Mouse (Mus musculus): ENCODE measurements at regions not wholly inside any gene's neighbourhood (a gene's known extent, or its start where the extent isn't known, plus 50 kb on each side); places are given as distances from the start of the nearest gene placed in this dataset.
A peak's percentile ranks its signal among the peaks of the same experiment; 100 is the strongest.
"Not testable (repeated sequence)": the region's sequence is repeated elsewhere in the genome, so short reads cannot be mapped to it uniquely, and the experiment has no call there.

GRCm38 (mm10) chr3:54570501-54570900 is 122.1 kb upstream of the Supt20 start:
- Histone ChIP-seq H3K9me3 (replicated peaks; ENCODE audit: control insufficient read depth, low read length) (no peaks in the 10 kb centered on the region), H3K27me3 (ENCODE audit: control insufficient read depth, insufficient read depth, low read length) (no peaks in the 10 kb centered on the region), H3K36me3 (replicated peaks; ENCODE audit: control insufficient read depth, insufficient read depth, low read depth, low read length) (no peaks in the 10 kb centered on the region), H3K4me3 (ENCODE audit: low read depth, low read length) (no peak overlapping the region), H3K4me2 (ENCODE audit: low read depth, low read length) (no peak overlapping the region), H3K27ac (replicated peaks; ENCODE audit: low read depth, low read length) (no peak overlapping the region), H3K9ac (replicated peaks; ENCODE audit: low read length) (no peak overlapping the region), H3K4me1 (ENCODE audit: control insufficient read depth, insufficient read depth, low read length) (no peaks in the 10 kb centered on the region)
- WGBS = 73% methylated on average over 8 of the region's 8 CpGs
- ATAC-seq (replicated peaks; ENCODE audit: insufficient number of reproducible peaks, low FRiP score, low TSS enrichment, low read depth) (no peak), DNase-seq (ENCODE audit: low spot score) (no peak)

GRCm38 (mm10) chr3:54577851-54578250 is 114.8 kb upstream of the Supt20 start:
- WGBS = 91% methylated on average over 5 of the region's 5 CpGs
- Histone ChIP-seq H3K9ac (replicated peaks; ENCODE audit: low read length) (no peak overlapping the region), H3K4me2 (ENCODE audit: low read depth, low read length) (no peak overlapping the region), H3K36me3 (replicated peaks; ENCODE audit: control insufficient read depth, insufficient read depth, low read depth, low read length) (no peaks in the 10 kb centered on the region), H3K9me3 (replicated peaks; ENCODE audit: control insufficient read depth, low read length) (no peaks in the 10 kb centered on the region), H3K4me3 (ENCODE audit: low read depth, low read length) (no peak overlapping the region), H3K27me3 (ENCODE audit: control insufficient read depth, insufficient read depth, low read length) (no peaks in the 10 kb centered on the region), H3K4me1 (ENCODE audit: control insufficient read depth, insufficient read depth, low read length) (no peaks in the 10 kb centered on the region), H3K27ac (replicated peaks; ENCODE audit: low read depth, low read length) (no peak overlapping the region)
- no peak for DNase-seq (ENCODE audit: low spot score)
- ATAC-seq (replicated peaks; ENCODE audit: insufficient number of reproducible peaks, low FRiP score, low TSS enrichment, low read depth) = no peak

GRCm38 (mm10) chr3:54579425-54579824 is 113.2 kb upstream of the Supt20 start:
- Histone ChIP-seq H3K9ac (replicated peaks; ENCODE audit: low read length) (no peak overlapping the region), H3K4me2 (ENCODE audit: low read depth, low read length) (no peak overlapping the region), H3K4me1 (ENCODE audit: control insufficient read depth, insufficient read depth, low read length) (no peaks in the 10 kb centered on the region), H3K27me3 (ENCODE audit: control insufficient read depth, insufficient read depth, low read length) (no peaks in the 10 kb centered on the region), H3K4me3 (ENCODE audit: low read depth, low read length) (no peak overlapping the region), H3K36me3 (replicated peaks; ENCODE audit: control insufficient read depth, insufficient read depth, low read depth, low read length) (no peaks in the 10 kb centered on the region), H3K9me3 (replicated peaks; ENCODE audit: control insufficient read depth, low read length) (no peaks in the 10 kb centered on the region), H3K27ac (replicated peaks; ENCODE audit: low read depth, low read length) (no peak overlapping the region)
- DNase-seq (ENCODE audit: low spot score) (no peak), ATAC-seq (replicated peaks; ENCODE audit: insufficient number of reproducible peaks, low FRiP score, low TSS enrichment, low read depth) (no peak)
- WGBS = 88% methylated on average over 2 of the region's 2 CpGs

DNA sequence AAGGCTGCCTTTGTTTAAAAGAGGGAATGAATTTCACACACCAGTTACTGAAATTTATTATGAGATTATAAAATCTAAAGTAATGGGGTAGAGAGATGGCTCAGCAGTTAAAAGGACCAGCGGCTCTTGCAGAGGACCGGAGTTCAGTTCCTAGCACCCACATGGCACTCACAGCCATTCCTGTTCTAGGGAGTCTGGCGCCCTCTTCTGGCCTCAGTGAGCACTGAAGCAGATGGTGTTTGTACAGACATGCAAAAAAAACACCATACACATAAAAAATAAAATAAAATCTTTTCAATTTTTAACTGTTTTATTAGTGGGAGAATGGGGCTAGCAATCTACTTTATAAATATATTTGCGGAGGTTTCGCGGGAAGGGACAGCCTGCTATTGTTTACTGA is 112.3 kb upstream of the Supt20 start:
- no peak overlapping the region for H3K9ac ChIP-seq (replicated peaks; ENCODE audit: low read length)
- H3K27me3 ChIP-seq (ENCODE audit: control insufficient read depth, insufficient read depth, low read length) = no peaks in the 10 kb centered on the region
- H3K36me3 ChIP-seq (replicated peaks; ENCODE audit: control insufficient read depth, insufficient read depth, low read depth, low read length) = no peaks in the 10 kb centered on the region
- no peaks in the 10 kb centered on the region for H3K9me3 ChIP-seq (replicated peaks; ENCODE audit: control insufficient read depth, low read length)
- H3K27ac ChIP-seq (replicated peaks; ENCODE audit: low read depth, low read length) = no peak overlapping the region
- H3K4me2 ChIP-seq (ENCODE audit: low read depth, low read length) = no peak overlapping the region
- H3K4me3 ChIP-seq (ENCODE audit: low read depth, low read length) = no peak overlapping the region
- WGBS = 95% methylated on average over 6 of the region's 6 CpGs
- ATAC-seq (replicated peaks; ENCODE audit: insufficient number of reproducible peaks, low FRiP score, low TSS enrichment, low read depth) (no peak), DNase-seq (ENCODE audit: low spot score) (no peak)
- no peaks in the 10 kb centered on the region for H3K4me1 ChIP-seq (ENCODE audit: control insufficient read depth, insufficient read depth, low read length)

- H3K36me3 ChIP-seq (replicated peaks; ENCODE audit: control insufficient read depth, insufficient read depth, low read depth, low read length); H3K9ac ChIP-seq (replicated peaks; ENCODE audit: low read length); DNase-seq (ENCODE audit: low spot score); ATAC-seq (replicated peaks; ENCODE audit: insufficient number of reproducible peaks, low FRiP score, low TSS enrichment, low read depth); H3K27me3 ChIP-seq (ENCODE audit: control insufficient read depth, insufficient read depth, low read length); H3K9me3 ChIP-seq (replicated peaks; ENCODE audit: control insufficient read depth, low read length); H3K4me3 ChIP-seq (ENCODE audit: low read depth, low read length); H3K27ac ChIP-seq (replicated peaks; ENCODE audit: low read depth, low read length); H3K4me2 ChIP-seq (ENCODE audit: low read depth, low read length); H3K4me1 ChIP-seq (ENCODE audit: control insufficient read depth, insufficient read depth, low read length): not testable (repeated sequence)
- WGBS = 88% methylated on average over 9 of the region's 10 CpGs
Measured at GRCm38 (mm10) chr3:54585781-54586180, 106.8 kb upstream of the Supt20 start.

DNA sequence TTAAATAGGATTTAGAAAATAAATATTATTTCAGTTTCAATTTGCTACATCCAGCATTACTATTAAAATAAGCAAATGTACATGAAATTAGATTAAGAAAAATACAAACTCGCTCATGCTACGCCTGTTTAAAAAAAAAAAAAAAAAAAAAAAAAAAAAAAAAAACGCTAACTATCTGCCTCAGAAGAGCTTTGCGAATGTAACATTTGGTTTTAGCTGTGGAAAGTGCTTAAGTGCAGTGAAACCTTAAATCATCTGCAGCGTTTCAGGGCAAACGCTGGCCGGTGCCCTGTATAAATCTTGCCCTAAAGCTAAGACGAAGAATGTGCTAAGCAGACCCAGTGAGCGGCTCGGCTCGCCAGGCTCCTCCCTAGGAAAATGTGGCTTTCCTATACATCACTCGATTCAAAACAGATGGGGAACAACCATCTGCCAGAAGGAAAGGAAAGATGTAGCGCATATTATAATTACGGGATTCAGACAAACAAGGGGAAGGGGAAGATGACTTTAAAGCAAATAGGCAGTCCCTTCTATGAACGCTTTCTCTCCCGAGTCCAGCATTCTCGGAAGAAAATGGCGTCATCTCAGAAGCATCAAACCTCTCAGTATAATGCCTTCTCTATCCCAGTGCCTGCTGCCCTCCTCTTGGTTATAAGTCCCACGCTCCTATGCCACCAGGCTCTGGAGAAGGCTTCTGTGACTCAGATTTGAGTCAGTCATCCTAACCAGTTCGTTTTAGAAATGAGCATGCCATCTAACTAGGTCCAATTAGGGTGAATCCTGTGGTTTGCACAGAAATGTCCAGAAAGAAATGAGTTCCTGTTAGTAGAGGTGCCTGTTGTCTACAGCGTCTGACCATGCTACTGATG is 105.2 kb upstream of the Supt20 start:
- 45% methylated on average over 21 of the region's 21 CpGs for WGBS
- H3K36me3 ChIP-seq (replicated peaks; ENCODE audit: control insufficient read depth, insufficient read depth, low read depth, low read length) = no peaks in the 10 kb centered on the region
- H3K4me1 ChIP-seq (ENCODE audit: control insufficient read depth, insufficient read depth, low read length) = no peaks in the 10 kb centered on the region
- H3K4me3 ChIP-seq (ENCODE audit: low read depth, low read length) = no peak overlapping the region
- DNase-seq (ENCODE audit: low spot score) (peak; percentile 84), ATAC-seq (replicated peaks; ENCODE audit: insufficient number of reproducible peaks, low FRiP score, low TSS enrichment, low read depth) (0 out of 2 replicates have a peak, but pooled peaks have one; percentile 59)
- no peak overlapping the region; the same call in 1 of the 2 replicates for H3K27ac ChIP-seq (replicated peaks; ENCODE audit: low read depth, low read length)
- H3K9me3 ChIP-seq (replicated peaks; ENCODE audit: control insufficient read depth, low read length) = no peaks in the 10 kb centered on the region
- no peaks in the 10 kb centered on the region for H3K27me3 ChIP-seq (ENCODE audit: control insufficient read depth, insufficient read depth, low read length)
- no peak overlapping the region for H3K9ac ChIP-seq (replicated peaks; ENCODE audit: low read length)
- peak overlapping the region; percentile 20; the same call in 1 of the 2 replicates for H3K4me2 ChIP-seq (ENCODE audit: low read depth, low read length)

DNA sequence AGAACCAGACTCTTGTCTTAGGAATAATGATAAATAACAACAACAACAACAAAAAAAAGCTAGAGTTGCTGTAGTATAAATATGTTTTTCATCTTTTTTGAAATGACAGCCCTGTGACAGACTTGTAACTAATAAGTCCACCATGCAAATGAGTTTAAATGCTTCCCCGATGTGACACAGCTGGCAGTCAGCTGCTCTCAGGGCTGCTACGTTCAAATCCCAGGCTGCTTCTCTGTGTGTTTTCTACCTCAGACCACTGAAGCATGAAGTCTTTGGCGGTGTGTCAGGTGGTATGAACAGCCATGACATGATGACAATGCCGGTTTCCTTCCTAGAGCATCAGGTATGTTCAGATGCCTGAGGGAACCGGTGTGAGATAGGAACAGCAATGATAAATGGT is 104.4 kb upstream of the Supt20 start:
- Histone ChIP-seq H3K27me3 (ENCODE audit: control insufficient read depth, insufficient read depth, low read length) (no peaks in the 10 kb centered on the region), H3K36me3 (replicated peaks; ENCODE audit: control insufficient read depth, insufficient read depth, low read depth, low read length) (no peaks in the 10 kb centered on the region), H3K9me3 (replicated peaks; ENCODE audit: control insufficient read depth, low read length) (no peaks in the 10 kb centered on the region), H3K9ac (replicated peaks; ENCODE audit: low read length) (no peak overlapping the region), H3K4me2 (ENCODE audit: low read depth, low read length) (no peak overlapping the region), H3K27ac (replicated peaks; ENCODE audit: low read depth, low read length) (no peak overlapping the region), H3K4me1 (ENCODE audit: control insufficient read depth, insufficient read depth, low read length) (no peaks in the 10 kb centered on the region), H3K4me3 (ENCODE audit: low read depth, low read length) (no peak overlapping the region)
- ATAC-seq (replicated peaks; ENCODE audit: insufficient number of reproducible peaks, low FRiP score, low TSS enrichment, low read depth) (no peak), DNase-seq (ENCODE audit: low spot score) (peak; percentile 36)
- 64% methylated on average over 5 of the region's 5 CpGs for whole genome bisulfite sequencing

DNA sequence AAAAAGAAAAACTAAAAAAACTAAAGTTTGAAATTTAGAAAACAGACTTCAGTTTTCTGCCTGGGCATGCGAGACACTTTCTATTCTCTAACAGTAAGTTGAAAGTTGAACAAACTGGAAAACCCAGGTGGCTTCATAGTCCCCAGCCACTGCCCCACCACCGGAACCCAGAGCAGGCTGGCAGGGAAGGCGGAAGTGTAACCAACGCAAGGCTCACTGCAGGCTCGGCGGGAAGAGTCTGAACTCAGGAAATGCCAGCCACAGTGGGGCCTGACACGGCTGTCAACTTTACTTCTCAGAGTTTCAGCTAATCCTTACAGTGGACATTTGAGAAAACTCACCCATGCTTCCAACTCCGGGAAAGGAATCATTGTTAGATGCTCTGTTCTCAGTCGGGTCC is 102.6 kb upstream of the Supt20 start:
- WGBS = 59% methylated on average over 9 of the region's 9 CpGs
- ATAC-seq (replicated peaks; ENCODE audit: insufficient number of reproducible peaks, low FRiP score, low TSS enrichment, low read depth) (no peak), DNase-seq (ENCODE audit: low spot score) (no peak)

More for the DNA sequence above, 102.6 kb upstream of the Supt20 start:
- Histone ChIP-seq H3K27ac (replicated peaks; ENCODE audit: low read depth, low read length) (no peak overlapping the region), H3K9me3 (replicated peaks; ENCODE audit: control insufficient read depth, low read length) (no peaks in the 10 kb centered on the region), H3K9ac (replicated peaks; ENCODE audit: low read length) (no peak overlapping the region), H3K4me1 (ENCODE audit: control insufficient read depth, insufficient read depth, low read length) (no peaks in the 10 kb centered on the region), H3K36me3 (replicated peaks; ENCODE audit: control insufficient read depth, insufficient read depth, low read depth, low read length) (no peaks in the 10 kb centered on the region), H3K4me3 (ENCODE audit: low read depth, low read length) (no peak overlapping the region), H3K4me2 (ENCODE audit: low read depth, low read length) (no peak overlapping the region), H3K27me3 (ENCODE audit: control insufficient read depth, insufficient read depth, low read length) (no peaks in the 10 kb centered on the region)

Measured in embryonic facial prominence, embryonic 11.5 days (tissue).